Mouse (Mus musculus) embryonic stem cell, embryonic (primary cell): ENCODE results near the gene Angptl8.

Experiments
- CTCF ChIA-PET, 4 experiments: fragments of 300-600 bp in 2 of 4; fragments of 350-600 bp in 2 of 4; sonication (Branson Sonifier 250); formaldehyde crosslinking; loops; one replicate each; lab custom pipeline; 2022; ENCODE audit warnings: inconsistent platforms in 2 of 4; lab: Charles Lee
- POLR2A ChIA-PET, 4 experiments: fragments of 300-600 bp in 2 of 4; fragments of 350-600 bp in 2 of 4; sonication (Branson Sonifier 250); formaldehyde crosslinking; loops; one replicate each; lab custom pipeline; 2022; ENCODE audit warnings: antibody characterized with exemption in 4 of 4, inconsistent platforms in 1 of 4; lab: Charles Lee

Angptl8 gene

DNA sequence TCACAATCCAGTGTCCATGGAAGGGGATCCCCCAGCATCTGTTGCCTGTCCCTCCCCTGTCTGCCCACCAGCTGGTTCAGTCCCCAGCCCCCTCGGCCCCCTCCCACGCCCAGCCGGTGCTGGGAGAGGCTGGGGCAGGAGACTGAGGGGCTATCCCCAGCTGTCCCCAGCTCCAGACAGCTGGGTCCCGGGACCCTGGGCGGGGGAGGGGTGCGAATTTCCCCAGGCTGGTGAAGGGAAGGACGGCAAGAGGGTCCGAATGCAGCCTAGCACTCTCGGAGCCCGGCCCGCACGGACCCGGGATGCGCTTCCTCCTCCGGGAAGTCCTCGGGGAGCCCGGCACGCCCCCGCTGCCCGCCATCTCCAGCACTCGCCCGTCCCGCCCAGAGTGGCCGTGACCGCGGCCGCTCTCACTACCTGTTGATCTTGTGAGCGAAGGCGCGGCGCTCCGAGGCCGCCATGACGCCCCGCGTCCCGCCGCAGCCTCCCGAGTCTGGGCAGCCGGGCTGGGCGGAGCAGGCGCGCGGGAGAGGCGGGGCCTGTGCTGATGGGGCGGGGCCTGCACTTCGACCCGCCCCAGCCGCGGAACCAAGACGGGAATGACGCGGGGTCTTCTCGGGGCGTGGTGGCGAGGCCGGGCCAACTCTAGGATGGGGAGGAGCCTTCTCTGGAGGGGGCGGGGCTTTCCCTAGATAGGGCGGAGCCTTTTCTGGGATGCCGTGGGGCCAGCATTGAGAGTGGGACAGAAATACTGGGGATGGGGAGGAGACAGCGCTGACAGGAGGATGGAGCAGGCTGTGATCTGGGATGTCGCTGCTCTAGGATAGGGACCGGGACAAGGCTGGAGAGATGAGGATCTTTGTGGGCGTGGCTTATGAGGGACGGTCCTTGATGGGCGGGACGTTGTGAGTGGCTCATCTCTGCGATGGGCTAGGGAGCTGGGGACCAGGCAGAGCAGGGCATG is 17.1 kb downstream of the Angptl8 start, which contains the start of gene Dock6:
TSS of gene Dock6 (minus strand) at position 508 of the 964 bp plus-strand sequence.
- CTCF ChIA-PET: interaction anchor here in 1 of 4 experiments (1.1 kb wide), 1 partner anchor 291 kb away, joined by 3 read pairs; no protein-coding TSS in a partner anchor
- POLR2A ChIA-PET: interaction anchor here in 3 of 4 experiments (0.5 to 2.6 kb wide), 16 partner anchors 10 to 412 kb away, joined by 3 to 7 read pairs (median 3); partner anchors contain the start of genes Ccdc159 (in 3 of the 3), Ldlr (in 3 of the 3), Tmem205 (in 3 of the 3) and Carm1 (in 1 of the 3)

DNA sequence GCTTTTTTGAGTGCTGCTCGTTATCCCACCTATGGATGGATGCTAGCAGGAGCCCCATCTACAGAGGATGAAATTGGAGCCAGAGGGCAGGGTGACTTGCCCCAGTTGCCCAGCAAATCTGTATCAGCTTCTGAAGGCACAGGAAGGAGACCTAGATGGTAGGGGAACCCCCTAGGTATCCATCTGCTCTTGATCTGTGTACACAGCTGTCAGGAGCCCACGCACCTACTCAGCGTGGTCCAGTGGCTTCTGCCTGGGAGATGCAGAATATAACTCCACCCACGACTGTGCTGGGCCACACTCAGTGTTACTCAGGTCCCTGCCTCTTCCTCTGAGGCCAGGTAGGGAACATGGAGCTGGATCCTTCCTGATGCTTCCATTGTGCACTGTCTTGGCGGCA is 18.7 kb downstream of the Angptl8 start:
- CTCF ChIA-PET: interaction anchor here in 2 of 4 experiments (1.1 to 1.2 kb wide), 2 partner anchors 18 to 289 kb away, joined by 3 to 4 read pairs; partner anchors contain the start of gene Angptl8 (in 1 of the 2)
- POLR2A ChIA-PET: interaction anchor here in 3 of 4 experiments (0.7 to 2.6 kb wide), 12 partner anchors 9 to 308 kb away, joined by 3 to 7 read pairs (median 3); partner anchors contain the start of genes Ccdc159 (in 2 of the 3), Tmem205 (in 2 of the 3), Angptl8 (in 1 of the 3) and Carm1 (in 1 of the 3)

DNA sequence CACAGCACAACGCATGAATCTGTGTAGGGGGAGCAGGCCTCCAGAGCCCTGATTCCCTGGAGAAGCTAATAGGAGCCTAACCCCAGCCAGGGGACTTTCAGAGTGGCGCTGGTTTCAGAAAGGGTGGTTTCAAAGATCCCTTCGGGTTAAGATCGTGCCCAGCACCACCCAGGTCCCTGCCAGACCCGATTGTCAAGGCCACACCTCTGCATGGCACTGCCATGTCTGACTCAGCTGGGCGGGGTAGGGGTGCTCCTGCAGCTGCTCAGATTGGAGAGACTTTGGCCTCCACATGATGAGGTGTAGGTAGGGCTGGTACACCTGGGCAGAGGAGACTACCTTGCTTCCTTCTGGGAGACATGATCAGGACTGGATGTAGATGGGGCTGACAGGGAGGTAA is 19.6 kb downstream of the Angptl8 start:
- POLR2A ChIA-PET: interaction anchor here in 2 of 4 experiments (1.0 to 1.9 kb wide), 4 partner anchors 8 to 40 kb away, joined by 3 to 6 read pairs (median 5); partner anchors contain the start of gene Angptl8 (in 1 of the 2)
- CTCF ChIA-PET: no interaction called here

DNA sequence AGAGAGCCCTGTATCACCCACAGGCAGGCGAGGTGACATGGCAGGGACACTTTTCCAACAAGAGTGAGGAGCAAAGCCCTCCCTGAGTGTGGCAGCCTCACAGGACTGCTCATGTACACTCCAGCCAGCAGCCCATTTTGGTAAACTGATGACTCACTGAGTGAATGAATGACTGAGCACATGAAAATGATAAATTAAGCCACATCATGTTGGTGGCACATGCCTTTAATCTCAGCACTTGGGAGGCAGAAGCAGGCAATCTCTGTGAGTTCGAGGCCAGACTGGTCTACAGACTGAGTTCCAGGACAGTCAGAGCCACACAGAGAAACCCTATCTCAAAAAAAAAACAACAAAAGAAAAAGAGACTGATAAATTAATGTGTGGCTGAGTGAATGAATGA is 22.2 kb downstream of the Angptl8 start:
- ChIA-PET POLR2A (interaction anchor here in 1 of 4 experiments (0.8 kb wide), 1 partner anchor 229 kb away, joined by 3 read pairs; no protein-coding TSS in a partner anchor), CTCF (no interaction called here)

DNA sequence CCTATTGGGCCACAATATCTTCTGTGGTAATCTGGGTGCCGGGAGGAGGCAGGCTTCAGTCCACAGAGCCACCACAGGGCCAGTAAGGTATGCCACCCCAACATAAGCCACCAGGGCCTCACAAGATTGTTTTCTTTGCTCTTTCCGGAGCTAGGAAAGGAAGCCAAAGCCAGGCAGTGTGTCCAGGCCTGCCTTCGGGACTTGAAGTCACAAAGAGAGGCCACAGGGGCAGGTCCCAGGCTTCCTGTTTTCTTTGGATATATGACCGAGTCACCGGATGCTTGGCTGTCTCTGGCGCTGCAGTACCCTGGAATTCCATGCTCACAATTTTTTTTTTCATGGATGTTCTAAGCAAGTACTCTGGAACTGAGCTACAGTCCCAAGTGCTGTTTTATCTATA is 22.8 kb downstream of the Angptl8 start:
- ChIA-PET CTCF (no interaction called here), POLR2A (interaction anchor here in 2 of 4 experiments (0.6 to 0.8 kb wide), 2 partner anchors 9 to 230 kb away, joined by 3 read pairs; no protein-coding TSS in a partner anchor)

DNA sequence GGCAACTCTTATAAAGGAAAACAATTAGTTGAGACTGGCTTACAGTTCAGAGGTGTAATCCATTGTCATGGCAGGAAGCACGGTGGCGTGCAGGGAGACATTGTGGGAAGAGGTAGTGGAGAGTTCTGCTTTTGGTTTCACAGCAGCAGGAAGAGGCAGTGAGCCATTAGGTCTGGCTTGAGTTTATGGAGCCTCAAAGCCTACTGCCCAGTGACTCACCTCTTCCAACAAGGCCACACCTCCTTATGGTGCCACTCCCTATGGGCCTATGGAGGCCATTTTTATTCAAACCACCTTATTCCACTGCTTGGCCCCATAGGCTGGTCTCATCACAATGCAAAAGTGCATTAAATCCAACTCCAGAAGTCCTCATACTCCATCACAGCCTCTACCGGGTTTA is 24.3 kb downstream of the Angptl8 start:
- ChIA-PET CTCF (interaction anchor here in 1 of 4 experiments (1.7 kb wide), 1 partner anchor 55 kb away, joined by 5 read pairs; no protein-coding TSS in a partner anchor), POLR2A (interaction anchor here in 1 of 4 experiments (0.6 to 5.1 kb wide), 7 partner anchors 9 to 195 kb away, joined by 3 to 31 read pairs (median 5); partner anchors contain the start of gene Ldlr)

DNA sequence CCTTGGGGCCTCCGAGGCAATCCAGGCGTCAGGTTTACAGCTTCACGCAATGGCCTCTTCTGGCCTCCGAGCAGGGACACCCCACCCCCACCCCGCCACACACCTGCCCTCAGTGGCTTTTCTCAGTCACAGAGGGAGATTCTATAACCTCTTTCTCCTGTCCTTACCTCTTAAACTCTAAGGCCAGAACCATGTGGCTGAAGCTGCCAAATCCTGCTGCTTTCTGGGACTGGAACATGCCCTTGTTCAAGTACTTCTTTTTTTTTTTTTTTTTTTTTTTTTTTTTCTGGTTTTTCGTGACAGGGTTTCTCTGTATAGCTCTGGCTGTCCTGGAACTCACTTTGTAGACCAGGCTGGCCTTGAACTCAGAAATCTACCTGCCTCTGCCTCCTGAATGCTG is 25.0 kb downstream of the Angptl8 start:
- ChIA-PET CTCF (interaction anchor here (0.6 to 1.7 kb wide), 11 partner anchors 9 to 1156 kb away, joined by 3 to 9 read pairs (median 5); no protein-coding TSS in a partner anchor), POLR2A (interaction anchor here (0.6 to 5.1 kb wide), 26 partner anchors 9 to 569 kb away, joined by 3 to 31 read pairs (median 4); partner anchors contain the start of genes Carm1 (in 1 of the 4), Cdkn2d (in 1 of the 4), Kank2 (in 1 of the 4) and Ldlr (in 1 of the 4))

DNA sequence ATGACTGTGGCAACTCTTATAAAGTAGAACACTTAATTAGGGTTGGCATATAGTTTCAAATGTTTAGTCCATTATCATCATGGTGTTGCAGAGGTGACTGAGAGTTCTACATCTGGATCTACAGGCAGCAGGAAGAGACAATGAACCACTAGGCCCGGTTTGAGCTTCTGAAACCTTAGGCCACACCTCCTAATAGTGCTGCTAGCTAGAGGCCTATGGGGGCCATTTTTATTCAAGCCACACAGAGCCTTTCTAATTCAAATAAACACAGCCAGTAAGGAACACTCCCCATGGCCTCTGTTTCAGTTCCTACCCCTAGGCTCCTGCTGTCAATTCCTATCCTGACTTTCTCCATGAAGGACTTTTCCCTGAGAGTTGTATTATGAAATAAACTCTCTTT is 26.9 kb downstream of the Angptl8 start:
- ChIA-PET CTCF (interaction anchor here in 3 of 4 experiments (0.5 to 1.0 kb wide), 4 partner anchors 9 to 319 kb away, joined by 4 to 20 read pairs (median 6); partner anchors contain the start of gene Ldlr (in 1 of the 3)), POLR2A (interaction anchor here in 3 of 4 experiments (0.5 to 5.1 kb wide), 21 partner anchors 8 to 299 kb away, joined by 3 to 31 read pairs (median 4); partner anchors contain the start of genes Ldlr (in 3 of the 3) and Angptl8 (in 1 of the 3))

DNA sequence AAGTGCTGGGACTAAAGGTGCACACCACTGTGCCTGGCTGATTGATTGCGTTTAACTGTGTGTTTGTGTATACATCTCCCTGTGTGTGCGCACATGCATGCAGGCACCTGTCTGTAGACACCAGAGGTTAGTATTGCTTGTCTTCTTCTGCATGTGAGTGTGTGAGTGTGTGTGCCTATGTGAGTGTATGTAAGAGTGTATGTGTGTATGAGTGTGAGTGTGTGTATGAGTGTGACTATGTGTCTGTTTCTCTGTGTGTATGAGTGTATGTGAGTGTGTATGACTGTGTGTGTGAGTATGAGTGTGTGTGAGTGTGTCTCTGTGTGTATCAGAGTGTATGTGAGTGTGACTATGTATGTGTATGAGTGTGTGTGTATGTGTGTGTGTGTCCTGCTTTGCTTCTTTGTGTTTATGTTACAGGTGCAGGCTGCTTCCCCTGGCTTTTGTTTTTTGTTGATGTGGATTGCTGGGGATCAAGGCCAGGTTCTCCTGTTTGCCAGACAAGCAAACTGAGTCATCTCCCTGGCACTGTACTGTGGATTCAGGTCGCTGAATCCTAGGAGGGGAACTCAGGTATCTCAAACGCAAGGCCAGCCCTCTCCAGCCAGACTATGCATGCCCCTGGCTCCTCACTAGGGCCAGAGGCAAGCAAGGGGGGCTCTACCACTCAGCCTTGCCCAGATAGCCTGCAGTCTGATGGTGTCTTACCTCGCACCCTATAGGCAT is 30.5 kb downstream of the Angptl8 start:
- POLR2A ChIA-PET: interaction anchor here in 2 of 4 experiments (1.0 to 2.1 kb wide), 9 partner anchors 10 to 142 kb away, joined by 3 to 9 read pairs (median 4); partner anchors contain the start of genes Ccdc159 (in 1 of the 2), Ldlr (in 1 of the 2), Spc24 (in 1 of the 2) and Tmem205 (in 1 of the 2)
- CTCF ChIA-PET: no interaction called here

DNA sequence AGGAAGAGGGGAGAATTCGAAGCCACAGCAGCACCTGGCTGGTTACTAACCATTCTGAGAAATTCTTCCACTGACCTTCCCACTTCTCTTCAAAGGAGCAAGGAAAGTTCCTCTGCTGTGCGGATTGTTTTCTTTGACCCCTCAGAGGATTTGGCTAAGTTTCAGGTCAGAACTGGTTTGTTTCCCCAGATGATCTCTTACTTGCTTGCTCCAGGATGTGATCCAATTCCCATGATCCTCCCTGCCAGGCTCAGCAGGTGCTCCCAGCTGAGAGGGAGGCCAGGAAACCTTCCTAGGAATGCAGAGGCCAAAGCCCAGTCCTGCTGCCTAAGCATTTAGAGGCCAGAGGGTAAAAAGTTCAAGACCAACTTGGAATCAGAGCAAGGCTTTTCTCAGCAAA is 31.3 kb downstream of the Angptl8 start:
- CTCF ChIA-PET: interaction anchor here in 3 of 4 experiments (0.6 to 1.2 kb wide), 4 partner anchors 10 to 140 kb away, joined by 3 to 5 read pairs (median 4); no protein-coding TSS in a partner anchor
- POLR2A ChIA-PET: interaction anchor here (0.5 to 2.1 kb wide), 11 partner anchors 8 to 321 kb away, joined by 3 to 9 read pairs (median 4); partner anchors contain the start of genes Ccdc159 (in 1 of the 4), Ldlr (in 1 of the 4), Spc24 (in 1 of the 4) and Tmem205 (in 1 of the 4)

DNA sequence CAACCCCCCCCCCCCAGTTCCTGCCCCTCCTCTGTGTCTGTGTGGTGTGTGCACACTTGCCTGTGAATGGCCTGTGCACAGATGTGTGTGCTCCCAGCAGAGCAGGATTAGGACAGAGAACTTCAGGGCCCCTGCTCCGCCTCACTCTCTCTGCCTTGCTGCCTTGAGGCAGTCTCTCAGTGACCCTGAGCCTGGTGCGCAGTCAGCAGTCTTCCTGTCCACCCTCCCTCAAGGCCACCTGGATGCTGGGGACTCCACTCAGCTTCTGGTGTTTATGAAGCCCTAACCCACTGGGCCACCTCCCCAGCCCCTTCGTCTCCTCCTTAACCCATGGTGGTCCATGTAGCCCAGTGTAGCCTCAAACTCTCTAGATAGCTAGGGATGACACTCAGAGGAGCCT is 32.4 kb downstream of the Angptl8 start:
- CTCF ChIA-PET: interaction anchor here in 1 of 4 experiments (1.3 kb wide), 1 partner anchor 9 kb away, joined by 3 read pairs; no protein-coding TSS in a partner anchor

DNA sequence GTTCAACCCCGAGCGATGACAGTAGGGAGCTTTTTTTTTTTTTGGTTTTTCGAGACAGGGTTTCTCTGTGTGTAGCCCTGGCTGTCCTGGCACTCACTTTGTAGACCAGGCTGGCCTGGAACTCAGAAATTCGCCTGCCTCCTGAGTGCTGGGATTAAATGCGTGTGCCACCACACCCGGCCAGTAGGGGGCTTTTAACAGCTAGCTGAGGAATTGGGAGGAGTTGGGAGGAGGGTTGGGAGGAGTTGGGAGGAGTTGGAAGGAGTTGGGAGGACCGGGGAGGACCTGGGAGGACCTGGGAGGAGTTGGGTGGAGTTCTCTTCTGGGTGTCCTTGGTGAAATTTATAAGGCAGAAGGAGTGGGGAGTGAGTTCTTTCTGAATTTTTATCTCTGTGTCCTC is 34.0 kb downstream of the Angptl8 start:
- ChIA-PET POLR2A (interaction anchor here (0.6 to 1.7 kb wide), 9 partner anchors 9 to 238 kb away, joined by 3 to 6 read pairs (median 3); partner anchors contain the start of gene Spc24 (in 1 of the 4)), CTCF (interaction anchor here (0.5 to 1.5 kb wide), 9 partner anchors 9 to 359 kb away, joined by 3 to 7 read pairs (median 3); partner anchors contain the start of gene Tmed1 (in 1 of the 4))

More for the DNA sequence above, 32.4 kb downstream of the Angptl8 start:
- POLR2A ChIA-PET: interaction anchor here in 2 of 4 experiments (1.9 to 2.1 kb wide), 2 partner anchors 108 to 144 kb away, joined by 7 to 8 read pairs; partner anchors contain the start of genes Ldlr (in 1 of the 2) and Spc24 (in 1 of the 2)

DNA sequence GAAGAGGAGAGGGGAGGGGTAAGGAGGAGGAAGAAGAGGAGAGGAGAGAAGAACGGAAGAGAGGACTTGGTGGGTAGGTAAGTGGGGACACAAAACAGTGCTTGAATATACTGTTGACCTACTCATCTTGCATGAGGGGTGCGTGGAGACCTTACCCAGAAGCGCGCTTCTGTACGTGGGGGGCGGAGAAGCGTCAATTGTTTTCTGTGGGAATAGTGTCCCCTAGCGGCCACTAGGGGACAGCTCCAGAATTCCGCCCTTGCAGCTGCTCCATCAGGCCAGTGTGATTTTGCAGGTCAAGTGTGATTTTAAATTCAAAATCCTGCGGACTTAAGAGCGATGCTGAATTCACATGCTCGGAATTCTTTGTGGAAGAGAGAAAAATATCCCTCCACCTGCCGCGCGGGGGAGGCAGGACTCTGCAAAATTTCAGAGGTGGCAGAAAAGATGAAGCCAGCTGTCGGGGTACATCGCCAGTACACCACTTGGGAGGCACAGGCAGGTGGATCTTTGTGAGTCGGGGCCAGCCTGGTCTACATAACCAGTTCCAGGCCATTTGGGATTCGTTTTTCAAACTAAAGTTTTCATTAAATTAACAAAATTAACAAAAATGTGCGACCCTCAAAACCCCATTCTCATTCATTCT is 35.7 kb downstream of the Angptl8 start:
- CTCF ChIA-PET: interaction anchor here (0.6 to 1.9 kb wide), 49 partner anchors 9 to 325 kb away, joined by 3 to 15 read pairs (median 4); partner anchors contain the start of genes Kank2 (in 2 of the 4), Rab3d (in 2 of the 4), Angptl8 (in 1 of the 4) and Ccdc159 (in 1 of the 4)
- POLR2A ChIA-PET: interaction anchor here in 2 of 4 experiments (0.6 to 2.0 kb wide), 11 partner anchors 9 to 304 kb away, joined by 3 to 7 read pairs (median 3); partner anchors contain the start of genes Ccdc159 (in 1 of the 2), Ldlr (in 1 of the 2) and Tmem205 (in 1 of the 2)

DNA sequence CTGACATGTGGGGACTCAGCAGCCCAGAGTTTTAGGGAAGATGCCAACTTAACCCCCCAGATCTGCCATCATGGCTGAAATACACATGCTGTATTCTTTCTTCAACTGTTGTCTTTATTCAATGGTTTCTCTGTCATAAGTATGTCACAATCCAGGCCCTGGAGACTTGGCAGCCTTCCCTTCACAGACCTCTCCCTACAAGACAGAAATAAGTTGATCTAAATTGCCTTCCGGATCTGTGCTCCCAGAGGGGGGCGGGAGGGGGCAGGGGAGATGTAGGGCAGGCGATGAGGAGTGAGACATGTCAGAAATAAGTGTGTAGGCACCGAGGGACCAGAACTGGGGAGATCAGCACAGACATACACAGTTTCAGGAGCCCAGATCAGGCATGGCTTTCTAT is 36.9 kb downstream of the Angptl8 start:
- POLR2A ChIA-PET: interaction anchor here in 2 of 4 experiments (1.0 to 2.0 kb wide), 5 partner anchors 11 to 120 kb away, joined by 3 to 7 read pairs (median 3); partner anchors contain the start of gene Angptl8 (in 1 of the 2)
- CTCF ChIA-PET: interaction anchor here in 2 of 4 experiments (0.6 to 1.9 kb wide), 5 partner anchors 11 to 326 kb away, joined by 3 to 6 read pairs (median 3); no protein-coding TSS in a partner anchor

DNA sequence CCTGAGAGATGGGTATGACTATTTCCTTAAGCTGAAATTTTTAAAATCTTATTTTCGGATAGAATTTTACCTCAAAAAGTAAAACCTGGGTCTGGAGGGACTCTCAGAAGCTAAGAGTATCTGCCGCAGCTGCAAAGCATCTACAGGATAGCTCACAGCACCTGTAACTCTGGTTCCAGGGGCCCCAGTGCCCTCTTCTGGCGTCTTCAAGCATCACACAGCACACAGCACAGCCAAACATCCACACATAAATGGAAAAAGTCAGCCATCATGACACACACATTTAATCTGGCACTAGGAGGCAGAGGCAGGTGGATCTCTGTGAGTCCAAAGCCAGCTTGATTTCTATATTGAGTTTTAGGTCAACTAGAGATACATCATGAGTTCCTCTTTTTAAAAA is 41.3 kb downstream of the Angptl8 start:
- POLR2A ChIA-PET: interaction anchor here in 3 of 4 experiments (0.6 to 2.0 kb wide), 23 partner anchors 10 to 278 kb away, joined by 3 to 13 read pairs (median 3); partner anchors contain the start of gene Ldlr (in 2 of the 3)
- CTCF ChIA-PET: interaction anchor here (0.6 to 2.1 kb wide), 23 partner anchors 8 to 289 kb away, joined by 3 to 10 read pairs (median 3); partner anchors contain the start of gene Rab3d (in 1 of the 4)
